Mouse (Mus musculus): ENCODE measurements around the gene Ankle1. TPM values are rescaled to one million over a fixed set of nuclear protein-coding genes. Genes with fewer than 3 reads are reported as not detected.
A peak's percentile ranks its signal among the peaks of the same experiment; 100 is the strongest.

Gene Ankle1
- total and polyA plus RNA-seq, 3 experiments = 0.31 TPM; not detected in 2

GRCm38 (mm10) chr8:71402446-71402964 is 3.3 kb upstream of the Ankle1 start:
- H3K9ac ChIP-seq (ENCODE audit: low read depth, low read length) = no peak overlapping the region
- intact Hi-C loops (cut with DNase I) = no loop called here
- no peaks in the 10 kb centered on the region for H3K27me3 ChIP-seq (ENCODE audit: control insufficient read depth, insufficient read depth, low read length)
- DNase-seq = no peak
- H3K79me2 ChIP-seq (replicated peaks; ENCODE audit: control insufficient read depth, insufficient read depth, low read length) = no peaks in the 10 kb centered on the region
- no peaks in the 10 kb centered on the region for H3K36me3 ChIP-seq (ENCODE audit: control insufficient read depth, insufficient read depth, low read length)
- WGBS = 88% methylated on average over 9 of the region's 9 CpGs
- no peak overlapping the region for H3K4me3 ChIP-seq
- peaks cover 5% of the 10 kb centered on the region for H3K4me1 ChIP-seq (ENCODE audit: control insufficient read depth, insufficient read depth, low read length)
- TF ChIP-seq CTCF (IDR thresholded peaks at IDR 0.05) = no peak
- TF ChIP-seq POLR2A (IDR thresholded peaks at IDR 0.05; ENCODE audit: insufficient read depth, low read depth, low read length) = no peak
- TF ChIP-seq EP300 (IDR thresholded peaks at IDR 0.05; ENCODE audit: insufficient read depth, low read depth, low read length) = no peak
- no peak overlapping the region for H3K27ac ChIP-seq

GRCm38 (mm10) chr8:71403107-71403885 is 2.5 kb upstream of the Ankle1 start:
- 67% methylated on average over 6 of the region's 6 CpGs for WGBS
- Histone ChIP-seq H3K4me1 (ENCODE audit: control insufficient read depth, insufficient read depth, low read length) (peaks cover 5% of the 10 kb centered on the region), H3K9ac (ENCODE audit: low read depth, low read length) (no peak overlapping the region), H3K27ac (no peak overlapping the region), H3K79me2 (replicated peaks; ENCODE audit: control insufficient read depth, insufficient read depth, low read length) (no peaks in the 10 kb centered on the region), H3K36me3 (ENCODE audit: control insufficient read depth, insufficient read depth, low read length) (no peaks in the 10 kb centered on the region), H3K27me3 (ENCODE audit: control insufficient read depth, insufficient read depth, low read length) (no peaks in the 10 kb centered on the region), H3K4me3 (no peak overlapping the region)
- TF ChIP-seq EP300 (IDR thresholded peaks at IDR 0.05; ENCODE audit: insufficient read depth, low read depth, low read length) = no peak
- TF ChIP-seq CTCF (IDR thresholded peaks at IDR 0.05) = no peak
- no peak for TF ChIP-seq POLR2A (IDR thresholded peaks at IDR 0.05; ENCODE audit: insufficient read depth, low read depth, low read length)
- intact Hi-C loops (cut with DNase I) = no loop called here
- peak in 1 of 2 experiments; percentile 14 for DNase-seq

- Histone ChIP-seq H3K79me2 (replicated peaks; ENCODE audit: control insufficient read depth, insufficient read depth, low read length) (no peaks in the 10 kb centered on the region), H3K4me3 (no peak overlapping the region), H3K27ac (no peak overlapping the region), H3K9ac (ENCODE audit: low read depth, low read length) (no peak overlapping the region), H3K27me3 (ENCODE audit: control insufficient read depth, insufficient read depth, low read length) (no peaks in the 10 kb centered on the region), H3K36me3 (ENCODE audit: control insufficient read depth, insufficient read depth, low read length) (no peaks in the 10 kb centered on the region), H3K4me1 (ENCODE audit: control insufficient read depth, insufficient read depth, low read length) (peaks cover 5% of the 10 kb centered on the region)
- TF ChIP-seq POLR2A (IDR thresholded peaks at IDR 0.05; ENCODE audit: insufficient read depth, low read depth, low read length) (no peak), CTCF (IDR thresholded peaks at IDR 0.05) (no peak), EP300 (IDR thresholded peaks at IDR 0.05; ENCODE audit: insufficient read depth, low read depth, low read length) (no peak)
- 77% methylated on average over 8 of the region's 8 CpGs for WGBS
- DNase-seq = peak in 1 of 2 experiments; percentile 13
- intact Hi-C loops (cut with DNase I) = no loop called here
These were observed 1.8 kb upstream of the Ankle1 start for GRCm38 (mm10) chr8:71404011-71404410.

GRCm38 (mm10) chr8:71404951-71405351 is 859 bp upstream of the Ankle1 start:
- Histone ChIP-seq H3K4me1 (ENCODE audit: control insufficient read depth, insufficient read depth, low read length) (peaks cover 5% of the 10 kb centered on the region), H3K79me2 (replicated peaks; ENCODE audit: control insufficient read depth, insufficient read depth, low read length) (no peaks in the 10 kb centered on the region), H3K27ac (no peak overlapping the region), H3K4me3 (no peak overlapping the region), H3K9ac (ENCODE audit: low read depth, low read length) (no peak overlapping the region), H3K27me3 (ENCODE audit: control insufficient read depth, insufficient read depth, low read length) (no peaks in the 10 kb centered on the region), H3K36me3 (ENCODE audit: control insufficient read depth, insufficient read depth, low read length) (no peaks in the 10 kb centered on the region)
- no peak for TF ChIP-seq CTCF (IDR thresholded peaks at IDR 0.05)
- TF ChIP-seq EP300 (IDR thresholded peaks at IDR 0.05; ENCODE audit: insufficient read depth, low read depth, low read length) = no peak
- 76% methylated on average over 9 of the region's 9 CpGs for WGBS
- DNase-seq = peak in 1 of 2 experiments; percentile 21
- intact Hi-C loops (cut with DNase I) = no loop called here

- peaks cover 5% of the 10 kb centered on the region for H3K4me1 ChIP-seq (ENCODE audit: control insufficient read depth, insufficient read depth, low read length)
- TF ChIP-seq CTCF (IDR thresholded peaks at IDR 0.05) (peak; percentile 80), POLR2A (IDR thresholded peaks at IDR 0.05; ENCODE audit: insufficient read depth, low read depth, low read length) (no peak), EP300 (IDR thresholded peaks at IDR 0.05; ENCODE audit: insufficient read depth, low read depth, low read length) (0 out of 2 replicates have a peak, but pooled peaks have one; percentile 45)
- H3K27ac ChIP-seq = no peak overlapping the region
- under 1% methylated on average over 55 of the region's 55 CpGs for WGBS
- DNase-seq = peak; percentile 61 to 75
- peak overlapping the region; percentile 48 for H3K4me3 ChIP-seq
- H3K27me3 ChIP-seq (ENCODE audit: control insufficient read depth, insufficient read depth, low read length) = no peaks in the 10 kb centered on the region
- H3K79me2 ChIP-seq (replicated peaks; ENCODE audit: control insufficient read depth, insufficient read depth, low read length) = no peaks in the 10 kb centered on the region
- no peak overlapping the region; the same call in 1 of the 2 replicates for H3K9ac ChIP-seq (ENCODE audit: low read depth, low read length)
- intact Hi-C loops (cut with DNase I) = loop anchor here (1.0 to 2.0 kb wide), 2 partner anchors 35 to 66 kb away; partner anchors contain the start of gene Ocel1
- no peaks in the 10 kb centered on the region for H3K36me3 ChIP-seq (ENCODE audit: control insufficient read depth, insufficient read depth, low read length)
These were observed 547 bp downstream of the Ankle1 start for GRCm38 (mm10) chr8:71406099-71407015.
